Mouse (Mus musculus) embryonic facial prominence, embryonic 11.5 days (tissue): ENCODE results near the gene Tspan8. TPM values are rescaled to one million over a fixed set of nuclear protein-coding genes. Genes with fewer than 3 reads are reported as not detected.
"Not testable (repeated sequence)": the region's sequence is repeated elsewhere in the genome, so short reads cannot be mapped to it uniquely, and the experiment has no call there.

Experiments used
- ATAC-seq: fragments of 200-750 bp; cut with Nextera tagmentation; replicated peaks from 2 replicates; pipeline ENCODE4 v1.8.0; 2017; ENCODE audit warnings: low read depth; ENCODE audit not compliant: insufficient number of reproducible peaks, low FRiP score, low TSS enrichment
- DNase-seq: peaks from one replicate; pipeline ENCODE4 v3.0.0-alpha.2; 2015; ENCODE audit warnings: low spot score
- H3K27ac ChIP-seq: fragments of 300-500 bp; sonication (generic); replicated peaks from 2 replicates; pipeline ENCODE4 v1.5.1; 2014; ENCODE audit warnings: mild to moderate bottlenecking, low read depth, low read length, control low read depth
- H3K27me3 ChIP-seq: fragments of 300-500 bp; sonication (generic); 2 replicates; pipeline ENCODE4 v1.6.1; 2014; ENCODE audit warnings: mild to moderate bottlenecking, low read length, moderate library complexity, mixed read lengths; ENCODE audit not compliant: control insufficient read depth, insufficient read depth
- H3K36me3 ChIP-seq: fragments of 300-500 bp; sonication (generic); replicated peaks from 2 replicates; pipeline ENCODE4 v1.6.1; 2014; ENCODE audit warnings: low read depth, mild to moderate bottlenecking, low read length, moderate library complexity, mixed read lengths; ENCODE audit not compliant: control insufficient read depth, insufficient read depth
- H3K4me1 ChIP-seq: fragments of 300-500 bp; sonication (generic); 2 replicates; pipeline ENCODE4 v1.6.1; 2014; ENCODE audit warnings: low read length, mixed read lengths; ENCODE audit not compliant: control insufficient read depth, insufficient read depth
- H3K4me2 ChIP-seq: fragments of 300-500 bp; sonication (generic); 2 replicates; pipeline ENCODE4 v1.6.1; 2014; ENCODE audit warnings: low read depth, mild to moderate bottlenecking, control low read depth, low read length, moderate library complexity
- H3K4me3 ChIP-seq: fragments of 300-500 bp; sonication (generic); 2 replicates; pipeline ENCODE4 v1.5.1; 2014; ENCODE audit warnings: low read depth, low read length, control low read depth
- H3K9ac ChIP-seq: fragments of 300-500 bp; sonication (generic); replicated peaks from 2 replicates; pipeline ENCODE4 v1.6.1; 2014; ENCODE audit warnings: mild to moderate bottlenecking, control low read depth, low read length
- H3K9me3 ChIP-seq: fragments of 300-500 bp; sonication (generic); replicated peaks from 2 replicates; pipeline ENCODE4 v1.6.1; 2016; ENCODE audit warnings: mild to moderate bottlenecking, low read length, inconsistent platforms, mixed read lengths; ENCODE audit not compliant: control insufficient read depth
- WGBS: fragments of 180-500 bp; shearing (Covaris S2); extraction: QIAGEN DNeasy Blood & Tissue Kit; methylation state at CpG from one replicate; pipeline ENCODE4 v1.1.7; 2014; 5-methylcytosine and 5-hydroxymethylcytosine counted together
- polyA plus RNA-seq: library from polyadenylated mRNA; unstranded; fragments of >200 nt; fragmentation: Nextera tagmentation; extraction: Ambion mirVana; gene quantifications from 2 replicates; pipeline ENCODE4 v1.2.1, GENCODE M21; 2014

Gene Tspan8
- polyA plus RNA-seq, 1 experiment from 2014 or later, result 2.1 TPM

DNA sequence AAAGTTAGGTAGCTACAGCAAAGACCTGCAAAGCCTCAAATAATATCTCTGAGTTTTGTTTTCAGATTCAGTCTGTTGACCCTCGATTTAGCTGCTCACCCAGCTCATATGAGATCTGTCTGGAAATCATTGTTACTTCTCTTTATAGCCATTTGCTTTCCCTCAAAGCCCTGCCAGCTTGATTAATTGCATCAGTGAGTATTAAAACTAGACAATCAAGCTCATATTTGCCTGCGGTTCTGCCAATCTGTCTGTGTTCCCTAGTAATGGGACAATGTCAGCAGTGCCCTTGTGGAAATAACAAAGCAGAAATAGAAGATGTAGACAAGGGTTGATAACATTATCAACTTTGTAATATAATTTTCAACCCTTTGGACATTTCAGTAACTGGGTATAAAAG, 25.8 kb upstream of the Tspan8 start:
- no peak overlapping the region for H3K4me2 ChIP-seq
- no peak overlapping the region for H3K9ac ChIP-seq
- H3K27ac ChIP-seq, result no peak overlapping the region
- ATAC-seq (no peak), DNase-seq (no peak)
- H3K27me3 ChIP-seq, result no peaks in the 10 kb centered on the region
- no peaks in the 10 kb centered on the region for H3K4me1 ChIP-seq
- H3K4me3 ChIP-seq, result no peak overlapping the region
- WGBS, result 86% methylated on average over 2 of the region's 2 CpGs
- H3K9me3 ChIP-seq, result no peaks in the 10 kb centered on the region
- no peaks in the 10 kb centered on the region for H3K36me3 ChIP-seq

DNA sequence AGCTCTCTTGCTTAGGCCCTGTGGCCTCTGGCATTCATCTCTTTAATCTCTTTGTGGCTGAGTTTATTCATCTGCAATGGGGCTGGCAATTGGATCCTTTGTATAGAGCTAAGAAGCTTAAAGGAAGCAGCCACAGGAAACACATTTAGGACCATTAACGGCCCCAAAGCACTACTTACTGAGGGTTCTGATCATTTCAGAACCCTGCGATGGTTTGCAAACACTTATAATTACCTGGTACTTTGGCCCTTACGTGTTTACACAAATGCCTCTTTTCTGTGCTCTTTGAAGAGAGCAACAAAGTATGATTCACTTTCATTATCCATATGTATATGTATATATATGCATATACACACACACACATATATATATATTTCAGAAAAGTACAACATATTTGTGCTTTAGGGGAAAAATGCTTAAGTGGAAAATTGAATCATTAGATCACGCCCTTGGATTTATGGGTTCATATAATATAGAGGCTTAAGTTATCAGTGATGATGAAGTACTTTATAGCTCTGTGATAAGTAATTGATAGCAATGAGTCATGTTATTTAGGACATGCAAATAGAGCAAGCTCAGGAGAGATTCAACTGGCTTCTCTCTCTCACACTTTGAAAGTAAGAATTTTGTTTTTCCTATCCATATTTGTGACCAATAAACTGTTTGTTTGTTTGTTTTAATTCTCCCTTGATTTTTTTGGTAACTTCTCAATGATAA, 20.4 kb upstream of the Tspan8 start:
- 58% methylated on average over 4 of the region's 4 CpGs for WGBS
- Histone ChIP-seq H3K27me3 (no peaks in the 10 kb centered on the region), H3K4me3 (no peak overlapping the region), H3K9ac (no peak overlapping the region), H3K36me3 (no peaks in the 10 kb centered on the region), H3K9me3 (no peaks in the 10 kb centered on the region), H3K27ac (no peak overlapping the region), H3K4me2 (no peak overlapping the region), H3K4me1 (no peaks in the 10 kb centered on the region)
- DNase-seq (no peak), ATAC-seq (no peak)

DNA sequence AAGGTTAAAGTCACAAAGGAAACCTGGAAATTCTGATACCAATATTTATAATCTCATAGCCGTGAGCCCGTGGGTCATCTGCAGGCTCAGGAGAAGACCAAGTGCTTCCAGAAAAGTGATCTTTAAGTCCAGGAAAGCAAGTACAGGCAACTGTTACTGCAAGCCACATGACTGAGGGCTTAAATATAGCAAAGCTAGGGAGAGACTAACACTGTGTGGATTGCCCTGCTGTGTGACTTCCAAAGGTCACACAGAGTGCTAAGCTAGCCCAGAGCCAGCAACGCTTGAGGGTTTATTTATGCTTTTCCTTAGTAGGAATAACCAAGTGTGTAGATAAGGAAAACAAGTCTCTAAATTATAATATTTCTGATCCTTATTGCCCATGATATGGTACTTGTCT, 15.2 kb upstream of the Tspan8 start:
- Histone ChIP-seq H3K9ac (no peak overlapping the region), H3K4me1 (no peaks in the 10 kb centered on the region), H3K27me3 (no peaks in the 10 kb centered on the region), H3K27ac (no peak overlapping the region), H3K4me2 (no peak overlapping the region), H3K36me3 (no peaks in the 10 kb centered on the region), H3K9me3 (no peaks in the 10 kb centered on the region), H3K4me3 (no peak overlapping the region)
- no peak for DNase-seq
- ATAC-seq, result no peak
- 83% methylated on average over 3 of the region's 3 CpGs for WGBS

DNA sequence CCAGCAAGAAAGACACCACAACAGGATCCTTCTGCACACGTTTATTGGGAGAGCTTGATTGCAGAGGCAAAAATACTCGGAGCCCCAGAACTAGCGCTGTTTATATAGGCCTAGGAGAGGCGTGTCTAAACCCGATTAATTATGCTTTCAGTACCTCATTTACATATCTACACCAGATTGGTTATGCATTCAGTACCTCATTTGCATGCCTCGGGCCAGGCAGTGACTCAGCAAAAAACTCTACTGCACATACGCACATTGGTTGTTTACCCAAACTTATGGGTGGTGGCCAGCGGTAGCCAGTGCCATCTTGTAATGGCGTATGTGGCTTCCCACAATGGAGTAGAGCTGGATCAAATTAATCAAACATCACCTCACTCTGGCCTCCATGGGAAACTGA, 13.6 kb upstream of the Tspan8 start:
- H3K36me3 ChIP-seq, DNase-seq, H3K9me3 ChIP-seq, H3K4me2 ChIP-seq, H3K27ac ChIP-seq, H3K9ac ChIP-seq, H3K4me1 ChIP-seq, ATAC-seq, H3K4me3 ChIP-seq, H3K27me3 ChIP-seq: not testable (repeated sequence)
- WGBS, result 92% methylated on average over 9 of the region's 9 CpGs

DNA sequence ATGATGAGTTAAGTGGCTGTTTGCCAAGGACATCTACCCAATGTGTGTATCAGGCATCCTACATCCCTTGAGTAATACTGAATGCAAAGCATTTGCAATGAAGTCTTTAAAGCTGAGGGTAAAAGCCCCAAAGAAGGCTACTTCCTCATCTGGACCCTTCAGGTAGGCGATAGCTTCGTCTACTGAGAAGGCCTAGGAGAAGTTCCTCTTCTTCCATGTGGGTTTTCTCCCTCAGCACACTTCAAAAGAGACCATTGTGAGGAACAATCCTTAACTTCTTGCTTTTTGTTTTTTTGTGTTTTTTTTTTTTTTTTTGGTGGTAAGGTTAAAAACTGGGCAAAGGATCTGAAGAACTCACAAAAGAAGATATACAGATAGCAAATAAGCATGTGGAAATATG, 12.9 kb upstream of the Tspan8 start:
- H3K4me3 ChIP-seq, result no peak overlapping the region
- H3K27ac ChIP-seq, result no peak overlapping the region
- ATAC-seq, result no peak
- no peaks in the 10 kb centered on the region for H3K27me3 ChIP-seq
- no peak overlapping the region for H3K9ac ChIP-seq
- WGBS, result 78% methylated on average over 2 of the region's 2 CpGs
- H3K36me3 ChIP-seq, result no peaks in the 10 kb centered on the region
- no peak for DNase-seq
- H3K4me1 ChIP-seq, result no peaks in the 10 kb centered on the region
- H3K9me3 ChIP-seq, result no peaks in the 10 kb centered on the region
- no peak overlapping the region for H3K4me2 ChIP-seq

DNA sequence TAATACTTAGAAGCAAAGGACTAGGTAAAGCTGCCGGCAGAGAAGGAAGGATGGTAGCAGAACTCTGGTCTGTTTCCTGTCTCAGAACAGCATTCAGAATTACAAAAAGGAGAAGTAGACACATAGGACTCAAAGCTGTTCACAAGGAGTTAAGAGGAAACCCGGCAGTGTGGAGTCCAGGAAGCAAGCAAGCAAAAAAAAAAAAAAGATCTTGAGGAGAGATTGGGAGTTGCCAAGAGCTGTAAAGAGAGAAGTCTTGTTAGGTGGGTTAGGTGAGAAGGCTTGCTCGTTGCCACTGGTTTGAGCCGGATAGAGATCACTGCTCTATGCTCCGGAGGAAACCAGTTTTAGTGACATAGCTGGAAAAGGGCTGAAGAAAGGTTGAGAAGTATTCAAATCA, 10.6 kb upstream of the Tspan8 start:
- H3K4me3 ChIP-seq, result no peak overlapping the region
- no peak overlapping the region for H3K9ac ChIP-seq
- WGBS, result 81% methylated on average over 5 of the region's 5 CpGs
- no peaks in the 10 kb centered on the region for H3K27me3 ChIP-seq
- DNase-seq, result no peak
- no peak overlapping the region for H3K27ac ChIP-seq
- ATAC-seq, result no peak
- no peaks in the 10 kb centered on the region for H3K9me3 ChIP-seq
- no peaks in the 10 kb centered on the region for H3K36me3 ChIP-seq
- no peak overlapping the region for H3K4me2 ChIP-seq
- H3K4me1 ChIP-seq, result no peaks in the 10 kb centered on the region

DNA sequence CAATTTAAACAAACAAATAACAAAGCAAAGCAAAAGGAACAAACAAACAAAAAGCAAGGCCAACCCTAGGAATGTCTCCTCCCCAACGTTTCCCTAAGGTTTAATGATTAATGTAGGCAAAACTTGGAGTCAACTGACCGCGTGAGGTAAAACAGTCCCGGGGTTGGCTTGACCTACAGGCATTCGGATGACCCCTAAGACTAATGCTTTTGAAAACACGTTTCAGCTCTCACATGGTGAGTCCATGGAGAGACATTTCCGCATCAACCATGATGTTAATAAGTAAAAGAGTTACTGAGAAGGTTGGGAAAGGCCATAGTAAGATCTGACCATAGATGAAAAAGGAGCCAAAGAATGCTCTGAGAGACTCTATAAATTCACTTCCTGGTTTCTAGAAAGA, 7.5 kb upstream of the Tspan8 start:
- Histone ChIP-seq H3K27ac (no peak overlapping the region), H3K4me2 (no peak overlapping the region), H3K9me3 (no peaks in the 10 kb centered on the region), H3K4me3 (no peak overlapping the region), H3K9ac (no peak overlapping the region), H3K27me3 (no peaks in the 10 kb centered on the region), H3K36me3 (no peaks in the 10 kb centered on the region), H3K4me1 (no peaks in the 10 kb centered on the region)
- DNase-seq (no peak), ATAC-seq (no peak)
- WGBS, result 71% methylated on average over 7 of the region's 7 CpGs

DNA sequence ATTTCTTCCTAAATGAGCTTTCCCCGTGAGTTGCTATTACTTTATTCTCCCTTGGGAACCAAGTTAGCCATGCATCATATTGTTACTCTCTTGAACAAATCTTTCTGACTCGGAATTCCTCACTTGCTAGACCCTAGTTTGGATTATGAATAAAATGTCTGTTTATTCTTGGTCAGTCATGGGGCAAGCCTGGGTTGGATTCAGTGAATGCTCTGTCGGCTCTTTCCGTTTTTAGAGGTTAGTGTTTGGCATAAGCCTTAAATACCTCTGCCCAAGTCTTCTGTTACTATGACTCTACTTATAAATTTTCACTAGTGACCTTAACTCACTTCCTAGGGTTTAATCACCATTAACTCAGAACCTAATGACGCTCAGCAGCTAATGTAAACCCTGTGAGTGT, 5.1 kb upstream of the Tspan8 start:
- Histone ChIP-seq H3K9me3 (no peaks in the 10 kb centered on the region), H3K27me3 (no peaks in the 10 kb centered on the region), H3K4me1 (no peaks in the 10 kb centered on the region), H3K9ac (no peak overlapping the region), H3K4me2 (no peak overlapping the region), H3K27ac (no peak overlapping the region), H3K36me3 (no peaks in the 10 kb centered on the region), H3K4me3 (no peak overlapping the region)
- no peak for ATAC-seq
- no peak for DNase-seq
- WGBS, result 31% methylated on average over 5 of the region's 5 CpGs
